Mouse (Mus musculus) ES-E14 (cell line): ENCODE measurements around the gene Tbc1d2b. TPM values are rescaled to one million over a fixed set of nuclear protein-coding genes. Genes with fewer than 3 reads are reported as not detected.

ENCODE experiments used
- DNase-seq: peaks from one replicate; pipeline ENCODE4 v3.0.0-alpha.2; 2013; ENCODE audit warnings: low read depth, low spot score
- H3K27ac ChIP-seq: 2 replicates; pipeline ENCODE4 v1.5.1; 2012; ENCODE audit warnings: low read depth, mild to moderate bottlenecking, low read length, moderate library complexity, mixed read lengths; ENCODE audit not compliant: poor library complexity, insufficient read depth, severe bottlenecking
- H3K36me3 ChIP-seq: 2 replicates; pipeline ENCODE4 v1.6.1; 2012; ENCODE audit warnings: mild to moderate bottlenecking, low read length, moderate library complexity, mixed read lengths; ENCODE audit not compliant: control insufficient read depth, poor library complexity, insufficient read depth, severe bottlenecking
- H3K4me1 ChIP-seq, 2 experiments: fragments of 150-350 bp in 1 of 2; sonication (generic) in 1 of 2; 2 replicates each; pipeline ENCODE4 v1.6.1; 2012; ENCODE audit warnings: low read length in 2 of 2, mild to moderate bottlenecking in 1 of 2, mixed read lengths in 1 of 2; ENCODE audit not compliant: control insufficient read depth in 2 of 2, insufficient read depth in 2 of 2, poor library complexity in 1 of 2
- H3K4me3 ChIP-seq, 2 experiments: fragments of 150-350 bp in 1 of 2; sonication (generic) in 1 of 2; 2 replicates each; pipeline ENCODE4 v1.5.1; 2012; ENCODE audit warnings: low read length in 2 of 2, low read depth in 1 of 2, mild to moderate bottlenecking in 1 of 2, mixed read lengths in 1 of 2; ENCODE audit not compliant: insufficient read depth in 1 of 2, poor library complexity in 1 of 2, severe bottlenecking in 1 of 2
- H3K9ac ChIP-seq: 2 replicates; pipeline ENCODE4 v1.6.1; 2012; ENCODE audit warnings: low read depth, mild to moderate bottlenecking, low read length, mixed read lengths; ENCODE audit not compliant: poor library complexity, insufficient read depth, severe bottlenecking
- H3K9me3 ChIP-seq: fragments of 150-350 bp; sonication (generic); 2 replicates; pipeline ENCODE4 v1.6.1; 2012; ENCODE audit warnings: low read depth, mild to moderate bottlenecking, low read length; ENCODE audit not compliant: control insufficient read depth, insufficient read depth
- CHD2 ChIP-seq: IDR thresholded peaks from 2 replicates; pipeline ENCODE4 v1.6.1; 2014; ENCODE audit warnings: mild to moderate bottlenecking, low read depth, low read length, inconsistent platforms
- HCFC1 ChIP-seq: IDR thresholded peaks from 2 replicates; pipeline ENCODE4 v1.6.1; 2012; ENCODE audit warnings: low read length, inconsistent platforms, borderline replicate concordance; ENCODE audit not compliant: insufficient read depth
- MAFK ChIP-seq: IDR thresholded peaks from 2 replicates; pipeline ENCODE4 v1.6.1; 2014; ENCODE audit warnings: mild to moderate bottlenecking, low read depth, low read length, inconsistent platforms; ENCODE audit not compliant: insufficient read depth
- ZC3H11A ChIP-seq: IDR thresholded peaks from 2 replicates; pipeline ENCODE4 v1.6.1; 2012; ENCODE audit warnings: low read depth, mild to moderate bottlenecking, inconsistent platforms, low read length, borderline replicate concordance
- ZNF384 ChIP-seq: IDR thresholded peaks from 2 replicates; pipeline ENCODE4 v1.6.1; 2012; ENCODE audit warnings: low read depth, low read length, inconsistent platforms
- in situ Hi-C, 2 experiments: fragments of 600-800 bp; cut with MboI; formaldehyde crosslinking; loops; one replicate each; pipeline ENCODE4 v1.15.1; 2025; ENCODE audit warnings: low sequenced_read_pairs in 2 of 2, inconsistent platforms in 1 of 2; ENCODE audit not compliant: unreplicated experiment in 2 of 2
- total RNA-seq: library from RNA; depleted of rRNA; stranded (reverse); fragments of 300-350 nt; gene quantifications from 2 replicates; pipeline ENCODE4 v1.2.3, GENCODE M21; 2012

Gene Tbc1d2b
- total RNA-seq, 1 experiment: 10.2 TPM

GRCm38 (mm10) chr9:90206500-90206899, 64.1 kb downstream of the Tbc1d2b start:
- Histone ChIP-seq H3K27ac (no peak overlapping the region), H3K4me1 (no peaks in the 10 kb centered on the region), H3K36me3 (peaks cover 9% of the 10 kb centered on the region; the same call in 1 of the 2 replicates), H3K9me3 (no peaks in the 10 kb centered on the region), H3K4me3 (no peak overlapping the region), H3K9ac (no peak overlapping the region)
- peak; percentile 79 for DNase-seq
- TF ChIP-seq ZC3H11A: peak; percentile 85
- TF ChIP-seq HCFC1: no peak
- in situ Hi-C loops: loop anchor here (5.0 to 25.0 kb wide), 2 partner anchors 231 to 241 kb away; no protein-coding TSS in a partner anchor

GRCm38 (mm10) chr9:90204396-90204915, 66.1 kb downstream of the Tbc1d2b start:
- TF ChIP-seq CHD2 (no peak), HCFC1 (no peak), MAFK (no peak), ZNF384 (no peak), ZC3H11A (no peak)
- H3K27ac ChIP-seq: no peak overlapping the region
- in situ Hi-C loops: loop anchor here in 1 of 2 experiments (25.0 kb wide), 1 partner anchor 233 kb away; no protein-coding TSS in a partner anchor
- DNase-seq: no peak
- peaks cover 9% of the 10 kb centered on the region; the same call in 1 of the 2 replicates for H3K36me3 ChIP-seq
- H3K9me3 ChIP-seq: no peaks in the 10 kb centered on the region
- no peak overlapping the region for H3K4me3 ChIP-seq
- H3K4me1 ChIP-seq: no peaks in the 10 kb centered on the region
- H3K9ac ChIP-seq: no peak overlapping the region

GRCm38 (mm10) chr9:90203233-90203632, 67.4 kb downstream of the Tbc1d2b start:
- Histone ChIP-seq H3K9me3 (no peaks in the 10 kb centered on the region), H3K27ac (no peak overlapping the region), H3K4me1 (no peaks in the 10 kb centered on the region), H3K4me3 (no peak overlapping the region), H3K9ac (no peak overlapping the region), H3K36me3 (peaks cover 5% of the 10 kb centered on the region; the same call in 1 of the 2 replicates)
- TF ChIP-seq CHD2 (no peak), ZC3H11A (no peak), HCFC1 (no peak), ZNF384 (no peak), MAFK (no peak)
- in situ Hi-C loops: loop anchor here in 1 of 2 experiments (25.0 kb wide), 1 partner anchor 234 kb away; no protein-coding TSS in a partner anchor
- no peak for DNase-seq

- H3K36me3 ChIP-seq: peaks cover 5% of the 10 kb centered on the region; the same call in 1 of the 2 replicates
- no peak overlapping the region for H3K4me3 ChIP-seq
- no peak for TF ChIP-seq MAFK
- no peak for TF ChIP-seq ZC3H11A
- no peak for TF ChIP-seq CHD2
- no peak for TF ChIP-seq ZNF384
- no peak for TF ChIP-seq HCFC1
These were observed 69.1 kb downstream of the Tbc1d2b start for GRCm38 (mm10) chr9:90201541-90201940.

GRCm38 (mm10) chr9:90201096-90201495, 69.5 kb downstream of the Tbc1d2b start:
- Histone ChIP-seq H3K9ac (no peak overlapping the region), H3K4me3 (no peak overlapping the region), H3K36me3 (peaks cover 5% of the 10 kb centered on the region; the same call in 1 of the 2 replicates), H3K4me1 (no peaks in the 10 kb centered on the region), H3K27ac (no peak overlapping the region), H3K9me3 (no peaks in the 10 kb centered on the region)
- DNase-seq: no peak
- TF ChIP-seq ZNF384: no peak
- no peak for TF ChIP-seq ZC3H11A
- no peak for TF ChIP-seq CHD2
- in situ Hi-C loops: loop anchor here in 1 of 2 experiments (25.0 kb wide), 1 partner anchor 236 kb away; no protein-coding TSS in a partner anchor

More at GRCm38 (mm10) chr9:90201541-90201940, 69.1 kb downstream of the Tbc1d2b start:
- no peaks in the 10 kb centered on the region for H3K9me3 ChIP-seq
- in situ Hi-C loops: loop anchor here in 1 of 2 experiments (25.0 kb wide), 1 partner anchor 236 kb away; no protein-coding TSS in a partner anchor
- H3K27ac ChIP-seq: no peak overlapping the region
- DNase-seq: no peak
- H3K4me1 ChIP-seq: no peaks in the 10 kb centered on the region
- no peak overlapping the region for H3K9ac ChIP-seq
